Comparison of ENCODE assay signal across 8 mouse cellular contexts in the genomic region with DNA sequence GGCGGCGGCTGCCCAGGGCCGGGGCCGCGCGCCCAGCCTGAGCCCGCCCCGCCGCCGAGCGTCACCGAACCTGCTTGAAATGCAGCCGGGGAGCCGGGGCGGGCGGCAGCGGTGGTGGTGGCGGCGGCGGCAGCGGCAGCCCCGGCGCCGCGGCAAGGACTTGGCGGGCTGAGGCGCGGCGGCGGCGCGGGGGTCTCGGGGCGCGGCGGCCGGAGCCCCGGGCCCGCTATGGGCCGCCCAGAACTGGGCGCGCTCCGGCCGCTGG. TPM values are rescaled to one million over a fixed set of nuclear protein-coding genes. Genes with fewer than 3 reads are reported as not detected.
DNase-seq lines count a peak whose midpoint lies in the region; ATAC-seq lines count a peak whose summit lies in the region.

Gene Lrp8 (plus strand): TSS at position 77 of the 265 bp plus-strand sequence.

- DNase-seq in frontal cortex, postnatal 10 days (ENCODE audit: low spot score in 2 of 2), result no peak
- DNase-seq in right cerebral cortex, postnatal 14 days, result peak; percentile 83
- no peak for DNase-seq in right cerebral cortex, postnatal 25 days
- no peak for DNase-seq in midbrain, embryonic 11.5 days (ENCODE audit: low spot score, missing footprints)
- DNase-seq in thymus, adult 18-20 months, result no peak
- no peak for DNase-seq in ovary, postnatal 10 days (ENCODE audit: low spot score)

- WGBS in intestine, embryonic 15.5 days, result under 1% methylated on average over 30 of the region's 44 CpGs
- WGBS in midbrain, embryonic 11.5 days, result under 1% methylated on average over 22 of the region's 44 CpGs

- no peaks in the 10 kb centered on the region for H3K9me3 ChIP-seq in intestine, embryonic 15.5 days
- H3K9me3 ChIP-seq in midbrain, embryonic 11.5 days (ENCODE audit: control insufficient read depth, low read length), result no peaks in the 10 kb centered on the region

- 0 out of 2 replicates have a peak, but pooled peaks cover 2% of the 10 kb centered on the region for H3K27me3 ChIP-seq in intestine, embryonic 15.5 days (replicated peaks)
- no peaks in the 10 kb centered on the region for H3K27me3 ChIP-seq in midbrain, embryonic 11.5 days (ENCODE audit: control insufficient read depth, insufficient read depth, low read length)

- ATAC-seq in frontal cortex, adult (ENCODE audit: low TSS enrichment), result peak; percentile 62
- no peak for ATAC-seq in intestine, embryonic 15.5 days
- ATAC-seq in midbrain, embryonic 11.5 days (ENCODE audit: low FRiP score), result peak; percentile 2; the same call in 1 of the 2 replicates

- H3K9ac ChIP-seq in intestine, embryonic 15.5 days, result peak within 1 kb of the TSS; percentile 64
- peak within 1 kb of the TSS; percentile 95 for H3K9ac ChIP-seq in midbrain, embryonic 11.5 days (ENCODE audit: low read length)

- H3K4me1 ChIP-seq in intestine, embryonic 15.5 days (replicated peaks), result peaks cover 11% of the 10 kb centered on the region
- H3K4me1 ChIP-seq in midbrain, embryonic 11.5 days (ENCODE audit: control insufficient read depth, insufficient read depth, low read length), result peaks cover 17% of the 10 kb centered on the region

- no peaks in the 10 kb centered on the region for H3K36me3 ChIP-seq in intestine, embryonic 15.5 days
- H3K36me3 ChIP-seq in midbrain, embryonic 11.5 days (ENCODE audit: control insufficient read depth, insufficient read depth, low read length), result no peaks in the 10 kb centered on the region

- H3K4me2 ChIP-seq in intestine, embryonic 15.5 days (replicated peaks), result peak within 1 kb of the TSS; percentile 100
- H3K4me2 ChIP-seq in midbrain, embryonic 11.5 days, result peak within 1 kb of the TSS; percentile 98

- H3K4me3 ChIP-seq in intestine, embryonic 15.5 days (replicated peaks), result peak within 1 kb of the TSS; percentile 78
- H3K4me3 ChIP-seq in midbrain, embryonic 11.5 days (ENCODE audit: low read depth, low read length), result peak within 1 kb of the TSS; percentile 84

- peak within 1 kb of the TSS; percentile 77 for H3K27ac ChIP-seq in intestine, embryonic 15.5 days
- peak within 1 kb of the TSS; percentile 90 for H3K27ac ChIP-seq in midbrain, embryonic 11.5 days (ENCODE audit: low read depth, low read length)

RNA-seq across cellular contexts. Expression of gene Lrp8, which starts in this region (rescaled TPM):
- polyA plus RNA-seq in intestine, embryonic 15.5 days (2015; fragmentation: Nextera tagmentation; extraction: Ambion mirVana), result 3.4 and 4.2 TPM in 2 replicates
- 21.3 and 21.4 TPM in 2 replicates for polyA plus RNA-seq in midbrain, embryonic 11.5 days (2014; fragmentation: Nextera tagmentation; extraction: Ambion mirVana)
